Mouse (Mus musculus): Measurements from ENCODE around the gene Copb1.
"Not testable (repeated sequence)": the region's sequence is repeated elsewhere in the genome, so short reads cannot be mapped to it uniquely, and the experiment has no call there.

Copb1 gene

GRCm38 (mm10) chr7:114214385-114214784, 40.1 kb downstream of the Copb1 start:
- DNase-seq: no peak

- DNase-seq: no peak
Observed at GRCm38 (mm10) chr7:114213537-114213936, 41.0 kb downstream of the Copb1 start.

- DNase-seq: no peak
Observed at GRCm38 (mm10) chr7:114210618-114211017, 43.9 kb downstream of the Copb1 start.

GRCm38 (mm10) chr7:114209841-114210240, 44.7 kb downstream of the Copb1 start:
- no peak for DNase-seq

- no peak for DNase-seq
Observed at GRCm38 (mm10) chr7:114203491-114204359, 50.8 kb downstream of the Copb1 start.

- DNase-seq: no peak
Observed at GRCm38 (mm10) chr7:114202972-114203404, 51.5 kb downstream of the Copb1 start.

GRCm38 (mm10) chr7:114200651-114201050, 53.9 kb downstream of the Copb1 start:
- no peak for DNase-seq

- no peak for DNase-seq
Observed at GRCm38 (mm10) chr7:114199428-114200110, 54.9 kb downstream of the Copb1 start.

GRCm38 (mm10) chr7:114198252-114198651, 56.3 kb downstream of the Copb1 start:
- DNase-seq: no peak

GRCm38 (mm10) chr7:114196588-114196987, 57.9 kb downstream of the Copb1 start:
- not testable (repeated sequence) for DNase-seq

- not testable (repeated sequence) for DNase-seq
Observed at GRCm38 (mm10) chr7:114194788-114195187, 59.7 kb downstream of the Copb1 start.

GRCm38 (mm10) chr7:114194224-114194623, 60.3 kb downstream of the Copb1 start:
- no peak for DNase-seq

GRCm38 (mm10) chr7:114193284-114194067, 61.0 kb downstream of the Copb1 start:
- no peak for DNase-seq

- DNase-seq: no peak
Observed at GRCm38 (mm10) chr7:114192581-114192980, 61.9 kb downstream of the Copb1 start.

GRCm38 (mm10) chr7:114183416-114183815, 71.1 kb downstream of the Copb1 start:
- no peak for DNase-seq

GRCm38 (mm10) chr7:114182708-114183107, 71.8 kb downstream of the Copb1 start:
- DNase-seq: no peak

- peak; percentile 94 for DNase-seq
Observed at GRCm38 (mm10) chr7:114181391-114181790, 73.1 kb downstream of the Copb1 start.

- no peak for DNase-seq
Observed at GRCm38 (mm10) chr7:114176588-114176987, 77.9 kb downstream of the Copb1 start.

- no peak for DNase-seq
Observed at GRCm38 (mm10) chr7:114171354-114172097, 83.0 kb downstream of the Copb1 start.

- no peak for DNase-seq
Observed at GRCm38 (mm10) chr7:114169996-114170395, 84.5 kb downstream of the Copb1 start.

- no peak for DNase-seq
Observed at GRCm38 (mm10) chr7:114169381-114169780, 85.1 kb downstream of the Copb1 start.

Data from cerebellum, adult 11-12 months (tissue).